ENCODE assay signal across 8 mouse cellular contexts in genomic region chr3:97297553-97298432, GRCm38 (mm10). TPM values are rescaled to one million over a fixed set of nuclear protein-coding genes. Genes with fewer than 3 reads are reported as not detected.
DNase-seq lines count a peak whose midpoint lies in the region; ATAC-seq lines count a peak whose summit lies in the region.

Gene Bcl9 (minus strand): TSS chr3:97297917.

- H3K4me1 ChIP-seq in embryonic facial prominence, embryonic 13.5 days: peaks cover 34% of the 10 kb centered on the region
- H3K4me1 ChIP-seq in limb, embryonic 13.5 days: peaks cover 22% of the 10 kb centered on the region
- peaks cover 42% of the 10 kb centered on the region for H3K4me1 ChIP-seq in midbrain, embryonic 15.5 days

- peaks cover 3% of the 10 kb centered on the region; the same call in 1 of the 2 replicates for H3K9me3 ChIP-seq in embryonic facial prominence, embryonic 13.5 days
- 0 out of 2 replicates have a peak, but pooled peaks cover 3% of the 10 kb centered on the region for H3K9me3 ChIP-seq in limb, embryonic 13.5 days
- no peaks in the 10 kb centered on the region for H3K9me3 ChIP-seq in midbrain, embryonic 15.5 days

- H3K27ac ChIP-seq in embryonic facial prominence, embryonic 13.5 days: peak within 1 kb of the TSS; percentile 100
- H3K27ac ChIP-seq in limb, embryonic 13.5 days: peak within 1 kb of the TSS; percentile 99
- peak within 1 kb of the TSS; percentile 97 for H3K27ac ChIP-seq in midbrain, embryonic 15.5 days

- WGBS in embryonic facial prominence, embryonic 13.5 days: under 1% methylated on average over 21 of the region's 21 CpGs
- under 1% methylated on average over 21 of the region's 21 CpGs for WGBS in limb, embryonic 13.5 days
- WGBS in midbrain, embryonic 15.5 days: under 1% methylated on average over 21 of the region's 21 CpGs

- peak within 1 kb of the TSS; percentile 60 for H3K4me3 ChIP-seq in embryonic facial prominence, embryonic 13.5 days
- H3K4me3 ChIP-seq in limb, embryonic 13.5 days: peak within 1 kb of the TSS; percentile 69
- H3K4me3 ChIP-seq in midbrain, embryonic 15.5 days: peak within 1 kb of the TSS; percentile 76

- H3K4me2 ChIP-seq in embryonic facial prominence, embryonic 13.5 days: peak within 1 kb of the TSS; percentile 84
- peak within 1 kb of the TSS; percentile 79 for H3K4me2 ChIP-seq in limb, embryonic 13.5 days (replicated peaks)
- peak within 1 kb of the TSS; percentile 60 for H3K4me2 ChIP-seq in midbrain, embryonic 15.5 days

- peak; percentile 86 for ATAC-seq in embryonic facial prominence, embryonic 13.5 days (ENCODE audit: insufficient number of reproducible peaks, insufficient read depth, low FRiP score, low TSS enrichment, low read depth)
- peak; percentile 85 for ATAC-seq in limb, embryonic 13.5 days (ENCODE audit: low FRiP score, low read depth)
- ATAC-seq in midbrain, embryonic 15.5 days (replicated peaks): peak; percentile 89

- no peaks in the 10 kb centered on the region for H3K36me3 ChIP-seq in embryonic facial prominence, embryonic 13.5 days
- no peaks in the 10 kb centered on the region for H3K36me3 ChIP-seq in limb, embryonic 13.5 days
- H3K36me3 ChIP-seq in midbrain, embryonic 15.5 days (replicated peaks): no peaks in the 10 kb centered on the region

- H3K27me3 ChIP-seq in embryonic facial prominence, embryonic 13.5 days: no peaks in the 10 kb centered on the region
- H3K27me3 ChIP-seq in limb, embryonic 13.5 days: no peaks in the 10 kb centered on the region
- no peaks in the 10 kb centered on the region for H3K27me3 ChIP-seq in midbrain, embryonic 15.5 days (replicated peaks)

- H3K9ac ChIP-seq in embryonic facial prominence, embryonic 13.5 days: peak within 1 kb of the TSS; percentile 83
- H3K9ac ChIP-seq in limb, embryonic 13.5 days: peak within 1 kb of the TSS; percentile 88
- peak within 1 kb of the TSS; percentile 81 for H3K9ac ChIP-seq in midbrain, embryonic 15.5 days

- DNase-seq in urinary bladder, adult 18-20 months (ENCODE audit: low spot score in 2 of 2): peak; percentile 57 to 66
- no peak for DNase-seq in urinary bladder, postnatal 10 days (ENCODE audit: low spot score)
- DNase-seq in heart, adult 9 months (ENCODE audit: low spot score in 2 of 2): peak; percentile 72 to 86
- peak; percentile 94 for DNase-seq in kidney, adult 9 months
- DNase-seq in spleen, postnatal 14 days (ENCODE audit: low spot score in 2 of 2): peak; percentile 27 to 44

RNA-seq across cellular contexts. Expression of gene Bcl9, which starts in this region (rescaled TPM):
- polyA plus RNA-seq in embryonic facial prominence, embryonic 13.5 days (2015; fragmentation: Nextera tagmentation; extraction: Ambion mirVana): 89.4 and 93.5 TPM in 2 replicates
- polyA plus RNA-seq in limb, embryonic 13.5 days (2015; fragmentation: Nextera tagmentation; extraction: Ambion mirVana): 97.4 and 102 TPM in 2 replicates
- 101 and 102 TPM in 2 replicates for polyA plus RNA-seq in midbrain, embryonic 15.5 days (2015; fragmentation: Nextera tagmentation; extraction: Ambion mirVana)
